Mouse (Mus musculus): ENCODE results near the gene Irgm2.

- peak; percentile 84; the same call in 1 of the 2 replicates for TF ChIP-seq CTCF (IDR thresholded peaks at IDR 0.05; ENCODE audit: extremely low read depth, insufficient read length, insufficient replicate concordance, low read depth, low read length)
- no peak for TF ChIP-seq POLR2A (IDR thresholded peaks at IDR 0.05; ENCODE audit: low read depth, low read length)
These were observed 35.7 kb downstream of the Irgm2 start for GRCm38 (mm10) chr11:58235152-58235551.
